Mouse (Mus musculus): ENCODE data around the gene Rybp. TPM values are rescaled to one million over a fixed set of nuclear protein-coding genes. Genes with fewer than 3 reads are reported as not detected.
A peak's percentile ranks its signal among the peaks of the same experiment; 100 is the strongest.

Rybp gene
- polyA plus RNA-seq, 1 experiment from 2014 or later, result 12.2 TPM

DNA sequence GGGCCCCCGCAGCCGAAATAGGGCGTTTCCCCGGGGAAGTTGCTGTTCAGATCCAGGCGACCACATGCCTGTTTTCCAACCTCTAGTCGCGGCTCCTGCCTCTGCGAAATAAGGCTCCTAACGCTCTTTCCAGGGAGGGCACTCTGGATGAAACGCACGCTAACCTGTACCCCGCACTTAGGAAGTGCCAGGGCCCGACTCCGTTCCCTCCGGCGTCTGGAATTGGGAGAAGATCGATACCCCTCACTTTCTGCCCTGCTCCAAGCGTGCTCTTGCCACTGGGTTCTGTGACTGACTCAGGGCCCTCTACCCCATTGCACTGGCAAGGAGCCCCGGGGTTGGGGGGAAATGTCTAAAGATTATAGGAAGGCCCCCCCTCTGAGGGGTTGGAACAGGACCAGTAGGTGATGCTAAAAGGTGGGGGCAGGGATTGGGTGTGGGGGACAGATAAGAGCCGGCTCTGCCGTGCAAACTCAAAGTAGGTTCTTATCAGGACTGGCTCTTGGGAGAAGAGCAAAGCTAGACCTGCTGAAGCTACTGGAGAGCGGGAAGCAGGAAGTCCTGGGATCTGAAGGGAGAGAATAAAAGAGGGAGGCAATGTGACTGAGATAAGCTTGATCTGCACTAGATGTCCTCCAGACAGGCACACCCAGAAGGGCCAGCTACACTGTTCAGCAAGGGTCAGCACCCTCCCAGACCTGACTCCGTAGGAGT, 888 bp upstream of the Rybp start:
- peak overlapping the region; percentile 97 for H3K27ac ChIP-seq (replicated peaks)
- peak overlapping the region; percentile 77 for H3K4me3 ChIP-seq
- peak overlapping the region; percentile 97 for H3K4me2 ChIP-seq
- 2% methylated on average over 23 of the region's 23 CpGs for WGBS
- no peaks in the 10 kb centered on the region for H3K36me3 ChIP-seq
- H3K4me1 ChIP-seq, result peaks cover 41% of the 10 kb centered on the region
- peak overlapping the region; percentile 85 for H3K9ac ChIP-seq
- no peak for ATAC-seq (ENCODE audit: extremely low read depth, insufficient number of reproducible peaks, low FRiP score, low TSS enrichment)
- H3K27me3 ChIP-seq (replicated peaks), result peaks cover 20% of the 10 kb centered on the region; the same call in 1 of the 2 replicates
- H3K9me3 ChIP-seq, result no peaks in the 10 kb centered on the region

DNA sequence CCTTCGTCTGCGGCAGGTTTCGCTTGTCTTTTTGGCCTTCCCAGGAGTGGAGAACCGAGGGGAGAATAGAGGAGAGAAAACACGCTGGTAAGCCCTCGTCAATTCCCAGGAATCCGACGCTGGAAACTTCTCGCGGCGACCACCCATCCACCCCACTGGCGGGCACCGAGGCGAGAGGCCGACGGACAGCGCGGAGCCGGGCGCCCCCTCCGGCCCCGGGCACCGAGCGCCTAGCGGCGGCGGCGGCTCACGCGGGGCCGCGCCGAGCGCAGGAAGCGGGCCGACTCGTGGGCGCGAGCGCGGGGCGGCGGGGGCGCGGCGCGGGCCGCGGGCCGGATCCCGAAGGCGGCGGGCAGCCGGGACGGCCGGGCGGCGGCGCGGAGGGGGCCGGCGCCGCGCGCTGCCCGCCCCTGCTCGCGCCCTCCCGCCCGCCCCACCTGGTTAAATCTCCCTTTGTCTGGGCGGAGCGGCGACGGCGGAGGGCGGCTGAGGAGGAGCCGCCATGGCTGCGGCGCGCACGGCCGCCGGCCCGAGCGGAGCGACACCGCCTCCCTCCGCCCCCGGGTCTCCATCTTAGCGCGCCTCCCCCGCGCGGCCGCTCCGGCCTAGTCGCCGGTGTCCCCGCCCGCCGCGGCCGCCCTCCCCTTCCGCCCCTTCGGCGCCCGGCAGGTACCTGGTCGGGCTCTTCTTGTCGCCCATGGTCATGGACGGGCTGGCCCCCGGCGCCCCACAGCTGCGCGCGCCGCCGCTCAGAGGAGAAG, 532 bp downstream of the Rybp start:
- Histone ChIP-seq H3K4me3 (peak overlapping the region; percentile 77), H3K9ac (peak overlapping the region; percentile 95), H3K4me1 (peaks cover 41% of the 10 kb centered on the region), H3K4me2 (peak overlapping the region; percentile 85), H3K36me3 (no peaks in the 10 kb centered on the region), H3K27me3 (replicated peaks) (peaks cover 17% of the 10 kb centered on the region; the same call in 1 of the 2 replicates), H3K9me3 (no peaks in the 10 kb centered on the region), H3K27ac (replicated peaks) (peak overlapping the region; percentile 97)
- peak; percentile 65 for ATAC-seq (ENCODE audit: extremely low read depth, insufficient number of reproducible peaks, low FRiP score, low TSS enrichment)
- under 1% methylated on average over 75 of the region's 117 CpGs for WGBS

DNA sequence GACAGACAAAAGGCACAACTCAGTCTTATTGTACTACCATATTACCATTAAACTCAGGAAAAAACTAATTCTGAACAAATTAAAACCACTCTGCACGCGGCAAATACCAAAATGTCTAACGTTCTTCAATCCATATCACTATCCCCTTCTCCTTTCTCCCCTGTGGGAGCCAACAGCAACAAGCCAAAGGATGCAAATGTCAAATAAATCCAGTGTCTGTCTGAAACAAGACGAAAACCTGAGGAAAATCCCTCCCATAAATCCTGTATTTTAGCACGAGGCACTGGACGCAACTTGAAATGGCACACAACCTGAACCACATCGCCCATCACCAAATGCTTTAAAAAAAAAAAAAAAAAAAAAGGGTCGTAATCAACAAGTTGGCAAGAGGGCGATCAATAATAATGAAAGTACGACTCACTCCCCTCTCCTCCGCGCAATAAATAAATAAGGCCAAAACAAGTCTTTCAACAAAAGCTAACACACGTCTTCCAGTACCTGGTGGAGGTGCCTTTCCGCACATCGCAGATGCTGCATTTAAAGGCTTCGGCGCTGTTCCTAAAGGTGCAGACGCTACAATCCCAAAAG, 1.2 kb downstream of the Rybp start:
- Histone ChIP-seq H3K4me3 (peak overlapping the region; percentile 77), H3K4me1 (peaks cover 43% of the 10 kb centered on the region), H3K9me3 (no peaks in the 10 kb centered on the region), H3K36me3 (no peaks in the 10 kb centered on the region), H3K4me2 (peak overlapping the region; percentile 85), H3K27me3 (replicated peaks) (peaks cover 15% of the 10 kb centered on the region; the same call in 1 of the 2 replicates), H3K27ac (replicated peaks) (peak overlapping the region; percentile 97), H3K9ac (peak overlapping the region; percentile 95)
- no peak for ATAC-seq (ENCODE audit: extremely low read depth, insufficient number of reproducible peaks, low FRiP score, low TSS enrichment)
- WGBS, result under 1% methylated on average over 18 of the region's 18 CpGs

DNA sequence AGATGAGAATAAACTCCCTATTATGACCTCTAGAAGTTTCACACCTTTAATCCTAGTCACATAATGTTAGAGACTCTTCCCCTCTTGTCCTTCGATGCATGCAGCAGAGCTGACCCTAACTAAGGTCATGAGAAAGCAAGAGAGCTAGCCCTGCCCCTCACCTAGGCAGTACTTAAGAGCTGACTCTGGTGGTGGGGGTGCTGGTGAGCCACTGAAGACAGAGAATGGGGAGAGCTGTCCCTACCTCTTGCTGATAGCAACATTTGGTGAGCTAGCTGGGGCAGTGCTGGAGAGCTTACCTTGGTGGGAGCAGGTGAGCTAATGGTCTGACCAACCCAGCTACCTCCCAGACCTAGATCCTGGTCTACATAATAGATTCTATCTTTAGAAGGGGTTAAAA, 8.4 kb downstream of the Rybp start:
- H3K9ac ChIP-seq, result no peak overlapping the region
- no peak overlapping the region for H3K4me3 ChIP-seq
- WGBS, result 77% methylated on average over 1 of the region's 1 CpGs
- no peak overlapping the region for H3K4me2 ChIP-seq
- H3K4me1 ChIP-seq, result peaks cover 46% of the 10 kb centered on the region
- H3K27ac ChIP-seq (replicated peaks), result no peak overlapping the region
- H3K27me3 ChIP-seq (replicated peaks), result no peaks in the 10 kb centered on the region
- H3K9me3 ChIP-seq, result no peaks in the 10 kb centered on the region
- ATAC-seq (ENCODE audit: extremely low read depth, insufficient number of reproducible peaks, low FRiP score, low TSS enrichment), result no peak
- H3K36me3 ChIP-seq, result no peaks in the 10 kb centered on the region

DNA sequence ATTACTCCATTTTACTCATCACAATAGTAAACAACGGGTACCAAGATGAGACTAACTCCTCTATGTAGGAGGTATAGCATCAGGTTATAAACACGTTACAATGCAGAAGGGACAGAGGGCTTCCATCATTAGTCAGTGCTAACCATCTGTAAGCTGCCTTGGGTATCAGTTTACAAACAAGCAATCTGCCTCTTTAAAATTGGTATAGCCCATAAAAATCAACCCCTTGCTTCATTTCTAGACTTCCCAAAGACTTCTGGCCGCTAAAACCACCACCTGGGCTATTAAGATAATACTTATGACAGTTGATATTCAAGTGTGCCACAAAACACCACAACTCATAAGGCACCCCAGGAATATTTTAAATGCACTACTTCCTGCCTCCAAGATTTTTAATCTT, 10.9 kb downstream of the Rybp start:
- WGBS, result 85% methylated on average over 3 of the region's 3 CpGs
- no peak for ATAC-seq (ENCODE audit: extremely low read depth, insufficient number of reproducible peaks, low FRiP score, low TSS enrichment)
- Histone ChIP-seq H3K27me3 (replicated peaks) (no peaks in the 10 kb centered on the region), H3K36me3 (no peaks in the 10 kb centered on the region), H3K9ac (no peak overlapping the region), H3K4me3 (no peak overlapping the region), H3K4me1 (peaks cover 52% of the 10 kb centered on the region), H3K4me2 (no peak overlapping the region), H3K9me3 (no peaks in the 10 kb centered on the region), H3K27ac (replicated peaks) (no peak overlapping the region)

DNA sequence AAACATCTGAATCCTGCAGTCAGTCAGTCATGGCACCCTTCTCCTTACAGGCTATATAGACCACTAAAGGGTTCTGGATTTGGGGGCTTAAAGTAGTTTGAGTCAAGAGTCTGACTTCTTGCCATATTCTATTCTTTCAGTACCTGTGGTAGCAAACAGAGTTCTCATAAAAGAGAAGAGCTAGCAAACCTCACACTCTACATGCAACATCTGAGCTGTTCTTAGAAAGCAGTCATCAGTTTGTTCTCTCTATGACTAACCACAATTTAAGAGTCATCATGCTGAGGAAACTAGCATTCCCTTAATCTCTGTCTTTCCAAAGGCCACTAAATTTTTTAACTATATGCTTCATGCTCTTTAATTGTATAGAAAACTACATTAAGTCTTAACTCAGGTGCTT, 11.6 kb downstream of the Rybp start:
- no peaks in the 10 kb centered on the region for H3K9me3 ChIP-seq
- no peak overlapping the region for H3K4me2 ChIP-seq
- H3K4me3 ChIP-seq, result no peak overlapping the region
- H3K36me3 ChIP-seq, result no peaks in the 10 kb centered on the region
- no peak overlapping the region for H3K9ac ChIP-seq
- ATAC-seq (ENCODE audit: extremely low read depth, insufficient number of reproducible peaks, low FRiP score, low TSS enrichment), result no peak
- no peaks in the 10 kb centered on the region for H3K27me3 ChIP-seq (replicated peaks)
- H3K27ac ChIP-seq (replicated peaks), result no peak overlapping the region
- H3K4me1 ChIP-seq, result peaks cover 53% of the 10 kb centered on the region

DNA sequence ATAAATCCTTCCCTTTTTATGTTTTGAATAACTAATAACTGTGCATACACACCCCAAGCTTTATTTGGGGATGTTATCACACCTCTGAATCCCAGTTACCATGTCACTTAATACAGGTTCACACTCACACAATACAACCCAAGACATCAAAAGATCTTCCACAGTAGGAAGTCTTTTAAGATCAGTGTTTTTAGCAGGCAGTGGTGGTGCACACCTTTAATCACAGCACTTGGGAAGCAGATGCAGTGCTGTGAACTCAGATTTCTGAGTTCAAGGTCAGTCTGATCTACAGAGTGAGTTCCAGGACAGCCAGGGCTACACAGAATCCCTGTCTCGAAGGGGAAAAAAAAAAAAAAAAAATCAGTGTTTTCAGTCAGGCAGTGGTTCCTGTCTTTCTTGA, 13.7 kb downstream of the Rybp start:
- no peaks in the 10 kb centered on the region for H3K36me3 ChIP-seq
- ATAC-seq (ENCODE audit: extremely low read depth, insufficient number of reproducible peaks, low FRiP score, low TSS enrichment), result no peak
- H3K9me3 ChIP-seq, result no peaks in the 10 kb centered on the region
- H3K9ac ChIP-seq, result no peak overlapping the region
- 40% methylated on average over 1 of the region's 1 CpGs for WGBS
- H3K27me3 ChIP-seq (replicated peaks), result no peaks in the 10 kb centered on the region
- no peak overlapping the region for H3K4me3 ChIP-seq
- peaks cover 35% of the 10 kb centered on the region for H3K4me1 ChIP-seq
- H3K4me2 ChIP-seq, result no peak overlapping the region
- no peak overlapping the region for H3K27ac ChIP-seq (replicated peaks)

DNA sequence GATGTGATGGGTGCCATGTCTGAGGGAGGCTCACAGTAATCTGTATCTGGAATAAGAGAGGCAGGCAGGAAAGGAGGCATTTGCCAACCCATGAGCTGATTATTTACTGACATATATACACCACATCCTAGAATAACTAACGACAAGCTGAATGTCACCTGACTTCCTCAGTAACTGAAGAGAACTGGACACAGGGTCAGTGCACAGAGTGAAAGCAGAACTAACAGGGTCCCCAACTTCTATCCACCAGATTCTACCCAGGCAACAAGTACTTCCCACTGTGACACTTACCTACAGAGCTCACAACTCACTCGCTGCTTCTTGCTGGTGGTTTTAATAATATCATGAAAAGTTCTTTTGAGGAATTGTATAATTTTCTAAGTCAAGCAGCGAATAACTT, 15.3 kb downstream of the Rybp start:
- no peak overlapping the region for H3K9ac ChIP-seq
- no peaks in the 10 kb centered on the region for H3K27me3 ChIP-seq (replicated peaks)
- no peak overlapping the region for H3K4me3 ChIP-seq
- peaks cover 20% of the 10 kb centered on the region for H3K4me1 ChIP-seq
- no peaks in the 10 kb centered on the region for H3K9me3 ChIP-seq
- H3K27ac ChIP-seq (replicated peaks), result no peak overlapping the region
- H3K4me2 ChIP-seq, result no peak overlapping the region
- WGBS, result 71% methylated on average over 3 of the region's 3 CpGs
- no peaks in the 10 kb centered on the region for H3K36me3 ChIP-seq
- no peak for ATAC-seq (ENCODE audit: extremely low read depth, insufficient number of reproducible peaks, low FRiP score, low TSS enrichment)

DNA sequence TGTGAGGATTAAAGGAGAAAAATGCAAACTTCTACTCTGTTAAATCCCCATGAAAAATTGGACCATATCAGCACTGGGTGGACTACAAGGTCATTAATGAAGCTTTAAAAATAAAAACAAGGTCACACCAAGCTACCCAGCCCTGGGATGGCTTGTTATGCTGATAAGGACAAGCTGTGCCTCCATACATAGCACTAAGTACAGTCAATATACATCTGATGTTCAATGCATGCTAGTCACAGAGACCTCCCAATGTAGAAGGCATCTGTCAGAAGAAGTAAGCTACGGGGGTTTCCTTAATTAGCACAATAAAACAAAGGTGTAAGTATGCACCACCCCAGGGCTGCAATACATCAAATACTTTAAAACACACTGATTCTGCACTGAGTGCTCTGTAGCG, 16.5 kb downstream of the Rybp start:
- 70% methylated on average over 2 of the region's 2 CpGs for WGBS
- Histone ChIP-seq H3K4me2 (no peak overlapping the region), H3K9ac (no peak overlapping the region), H3K4me1 (peaks cover 17% of the 10 kb centered on the region), H3K36me3 (no peaks in the 10 kb centered on the region), H3K4me3 (no peak overlapping the region), H3K9me3 (no peaks in the 10 kb centered on the region), H3K27me3 (replicated peaks) (no peaks in the 10 kb centered on the region), H3K27ac (replicated peaks) (no peak overlapping the region)
- no peak for ATAC-seq (ENCODE audit: extremely low read depth, insufficient number of reproducible peaks, low FRiP score, low TSS enrichment)

DNA sequence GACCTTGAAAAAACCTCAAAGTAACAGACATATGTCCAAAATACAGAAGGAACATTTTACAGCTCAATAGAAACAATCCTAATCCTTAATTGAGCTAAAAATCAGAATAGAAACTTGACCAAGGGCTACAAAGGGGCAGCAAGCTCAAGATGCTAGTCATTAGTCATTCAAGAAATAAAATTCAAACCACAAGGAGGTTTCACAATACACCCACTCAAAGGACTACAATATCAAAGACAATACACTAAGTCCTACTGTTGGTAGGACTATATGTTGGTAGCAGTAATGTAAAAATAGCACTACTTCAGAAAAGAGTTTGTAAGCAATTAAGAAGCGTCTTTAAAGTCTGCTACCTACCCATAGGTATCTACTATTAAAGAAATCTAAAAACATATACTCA, 27.7 kb downstream of the Rybp start:
- no peaks in the 10 kb centered on the region for H3K27me3 ChIP-seq (replicated peaks)
- WGBS, result 79% methylated on average over 1 of the region's 1 CpGs
- H3K9me3 ChIP-seq, result no peaks in the 10 kb centered on the region
- H3K4me1 ChIP-seq, result peaks cover 52% of the 10 kb centered on the region
- no peak overlapping the region for H3K4me2 ChIP-seq
- H3K9ac ChIP-seq, result no peak overlapping the region
- no peak overlapping the region for H3K4me3 ChIP-seq
- no peaks in the 10 kb centered on the region for H3K36me3 ChIP-seq
- no peak for ATAC-seq (ENCODE audit: extremely low read depth, insufficient number of reproducible peaks, low FRiP score, low TSS enrichment)
- no peak overlapping the region for H3K27ac ChIP-seq (replicated peaks)

DNA sequence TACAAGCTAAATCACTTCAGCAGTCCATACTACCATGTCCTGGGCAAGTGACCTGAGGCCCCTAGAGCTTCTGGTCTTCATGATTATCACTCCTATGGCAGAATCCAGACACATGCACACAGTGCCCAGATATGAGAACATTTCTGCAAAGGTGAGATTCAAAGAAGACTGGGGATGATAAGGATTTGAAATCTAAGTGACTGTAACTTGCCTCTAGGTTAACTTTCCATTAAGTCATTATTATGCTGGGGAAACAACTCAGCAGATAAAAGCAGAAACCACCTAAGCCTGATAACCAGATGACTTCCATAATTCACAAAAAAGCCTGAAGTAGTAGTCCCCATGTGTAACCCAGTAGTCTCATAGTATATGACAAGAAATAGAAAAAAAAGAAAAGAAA, 29.0 kb downstream of the Rybp start:
- Histone ChIP-seq H3K36me3 (no peaks in the 10 kb centered on the region), H3K4me3 (no peak overlapping the region), H3K4me1 (peaks cover 52% of the 10 kb centered on the region), H3K9me3 (no peaks in the 10 kb centered on the region), H3K27ac (replicated peaks) (no peak overlapping the region), H3K9ac (no peak overlapping the region), H3K27me3 (replicated peaks) (no peaks in the 10 kb centered on the region), H3K4me2 (no peak overlapping the region)
- ATAC-seq (ENCODE audit: extremely low read depth, insufficient number of reproducible peaks, low FRiP score, low TSS enrichment), result no peak

All from heart, embryonic 13.5 days (tissue).